Mouse (Mus musculus) kidney, adult 2 months (tissue): ENCODE results near the gene Upk3bl.

ENCODE experiments used
- CTCF ChIP-seq: fragments of 200-500 bp; conservative IDR thresholded peaks from 2 replicates; pipeline ENCODE4 v1.5.1; 2011; ENCODE audit warnings: low read depth, mild to moderate bottlenecking, control low read depth, low read length, moderate library complexity, mixed read lengths; ENCODE audit not compliant: insufficient read depth, insufficient read length
- POLR2A ChIP-seq: fragments of 200-500 bp; IDR thresholded peaks from one replicate; pipeline ENCODE4 v1.6.1; 2011; ENCODE audit warnings: low read depth, low read length, control low read depth

GRCm38 (mm10) chr5:136051231-136052085, 2.8 kb upstream of the Upk3bl start:
- TF ChIP-seq POLR2A = no peak
- no peak for TF ChIP-seq CTCF
